Mouse (Mus musculus) hindbrain, embryonic 10.5 days (tissue): Measurements from ENCODE around the gene Dennd2c. TPM values are rescaled to one million over a fixed set of nuclear protein-coding genes. Genes with fewer than 3 reads are reported as not detected.
"Not testable (repeated sequence)": the region's sequence is repeated elsewhere in the genome, so short reads cannot be mapped to it uniquely, and the experiment has no call there.

Experiments used
- DNase-seq: peaks from one replicate; pipeline ENCODE4 v3.0.0-alpha.2; 2017; ENCODE audit warnings: low spot score
- H3K27ac ChIP-seq: fragments of 300-500 bp; sonication (generic); 2 replicates; pipeline ENCODE4 v1.5.1; 2016; ENCODE audit warnings: mild to moderate bottlenecking, moderate library complexity
- H3K27me3 ChIP-seq: fragments of 300-500 bp; sonication (generic); 2 replicates; pipeline ENCODE4 v1.6.1; 2016; ENCODE audit warnings: mild to moderate bottlenecking; ENCODE audit not compliant: poor library complexity, insufficient read depth, severe bottlenecking
- H3K36me3 ChIP-seq: fragments of 300-500 bp; sonication (generic); 2 replicates; pipeline ENCODE4 v1.6.1; 2016; ENCODE audit warnings: mild to moderate bottlenecking, moderate library complexity
- H3K4me1 ChIP-seq: fragments of 300-500 bp; sonication (generic); replicated peaks from 2 replicates; pipeline ENCODE4 v1.6.1; 2016; ENCODE audit warnings: mild to moderate bottlenecking
- H3K4me3 ChIP-seq: fragments of 300-500 bp; sonication (generic); 2 replicates; pipeline ENCODE4 v1.5.1; 2016; ENCODE audit warnings: mild to moderate bottlenecking, moderate library complexity
- H3K9me3 ChIP-seq: fragments of 300-500 bp; sonication (generic); 2 replicates; pipeline ENCODE4 v1.6.1; 2016; ENCODE audit warnings: mild to moderate bottlenecking, moderate library complexity
- WGBS: fragments of 180-500 bp; shearing (Covaris S2); methylation state at CpG from one replicate; pipeline ENCODE4 v1.1.7; 2016; 5-methylcytosine and 5-hydroxymethylcytosine counted together
- polyA plus RNA-seq: library from polyadenylated mRNA; unstranded; fragments of >200 nt; fragmentation: Nextera tagmentation; extraction: Ambion mirVana; gene quantifications from 2 replicates; pipeline ENCODE4 v1.2.1, GENCODE M21; 2016

The Dennd2c gene
- polyA plus RNA-seq, 1 experiment from 2014 or later, result 1.7 TPM

DNA sequence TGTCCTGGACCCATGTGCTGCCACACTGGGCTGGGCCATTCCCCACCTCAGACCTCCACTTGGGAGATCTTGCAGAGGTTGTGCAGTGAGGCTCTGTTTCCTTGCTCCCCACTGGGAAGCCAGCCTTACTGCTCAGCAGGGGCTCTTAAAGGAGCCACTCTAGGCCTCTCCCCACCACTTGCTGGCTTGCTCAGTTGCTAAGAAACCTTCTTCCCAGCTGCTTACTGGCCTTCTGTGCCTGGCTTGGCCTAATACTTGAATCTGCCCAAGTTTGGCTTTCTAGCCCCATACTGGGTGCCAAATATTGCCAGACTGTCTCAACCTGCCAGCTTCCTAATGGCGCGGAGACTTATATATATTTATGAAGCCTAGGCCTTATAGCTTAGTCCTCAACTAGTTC lies 86.5 kb downstream of the Dennd2c start:
- H3K36me3 ChIP-seq, result no peaks in the 10 kb centered on the region
- 94% methylated on average over 2 of the region's 2 CpGs for WGBS
- peaks cover 4% of the 10 kb centered on the region; the same call in 1 of the 2 replicates for H3K9me3 ChIP-seq
- no peak overlapping the region for H3K4me3 ChIP-seq
- no peak for DNase-seq
- H3K27me3 ChIP-seq, result no peaks in the 10 kb centered on the region
- peaks cover 6% of the 10 kb centered on the region for H3K4me1 ChIP-seq
- no peak overlapping the region for H3K27ac ChIP-seq

- peaks cover 6% of the 10 kb centered on the region for H3K4me1 ChIP-seq
- no peak overlapping the region for H3K27ac ChIP-seq
- no peaks in the 10 kb centered on the region for H3K36me3 ChIP-seq
- no peak overlapping the region for H3K4me3 ChIP-seq
- H3K27me3 ChIP-seq, result no peaks in the 10 kb centered on the region
- peaks cover 4% of the 10 kb centered on the region; the same call in 1 of the 2 replicates for H3K9me3 ChIP-seq
- no peak for DNase-seq
- 96% methylated on average over 4 of the region's 4 CpGs for WGBS
These were observed 89.8 kb downstream of the Dennd2c start for GRCm38 (mm10) chr3:103192161-103192560.

- Histone ChIP-seq H3K4me3 (no peak overlapping the region), H3K4me1 (peaks cover 6% of the 10 kb centered on the region), H3K27me3 (no peaks in the 10 kb centered on the region), H3K36me3 (no peaks in the 10 kb centered on the region), H3K9me3 (peaks cover 4% of the 10 kb centered on the region; the same call in 1 of the 2 replicates), H3K27ac (no peak overlapping the region)
- no peak for DNase-seq
- 86% methylated on average over 1 of the region's 1 CpGs for WGBS
These were observed 90.8 kb downstream of the Dennd2c start for GRCm38 (mm10) chr3:103193186-103193585.

DNA sequence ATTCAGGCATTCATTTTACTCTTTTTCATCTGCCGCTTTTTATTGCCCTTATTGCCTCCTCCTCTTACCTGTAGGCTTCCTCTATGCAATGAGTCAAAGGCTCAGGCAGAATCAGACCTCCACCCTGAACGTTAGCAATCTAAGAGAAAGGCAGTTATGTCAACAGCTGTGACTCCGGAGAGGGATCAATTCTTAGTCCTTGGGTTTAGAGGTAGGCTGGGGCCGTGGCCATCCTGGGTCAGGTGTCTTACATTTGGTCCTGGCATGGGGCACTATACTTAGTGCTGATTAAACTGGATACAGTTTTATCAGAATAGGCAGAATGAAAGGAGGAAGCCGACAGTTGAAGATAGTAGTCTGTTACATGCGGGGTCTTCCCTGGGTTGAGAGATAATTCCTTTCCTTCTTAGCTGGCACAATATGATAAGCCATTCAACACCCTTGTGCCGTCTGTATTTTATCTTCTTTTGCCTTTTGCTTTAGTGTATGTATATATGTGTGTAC lies 94.0 kb downstream of the Dennd2c start:
- no peak for DNase-seq
- H3K27me3 ChIP-seq, result no peaks in the 10 kb centered on the region
- H3K9me3 ChIP-seq, result peaks cover 3% of the 10 kb centered on the region; the same call in 1 of the 2 replicates
- 86% methylated on average over 7 of the region's 7 CpGs for WGBS
- no peak overlapping the region for H3K27ac ChIP-seq
- no peaks in the 10 kb centered on the region for H3K4me1 ChIP-seq
- H3K4me3 ChIP-seq, result no peak overlapping the region
- H3K36me3 ChIP-seq, result no peaks in the 10 kb centered on the region

DNA sequence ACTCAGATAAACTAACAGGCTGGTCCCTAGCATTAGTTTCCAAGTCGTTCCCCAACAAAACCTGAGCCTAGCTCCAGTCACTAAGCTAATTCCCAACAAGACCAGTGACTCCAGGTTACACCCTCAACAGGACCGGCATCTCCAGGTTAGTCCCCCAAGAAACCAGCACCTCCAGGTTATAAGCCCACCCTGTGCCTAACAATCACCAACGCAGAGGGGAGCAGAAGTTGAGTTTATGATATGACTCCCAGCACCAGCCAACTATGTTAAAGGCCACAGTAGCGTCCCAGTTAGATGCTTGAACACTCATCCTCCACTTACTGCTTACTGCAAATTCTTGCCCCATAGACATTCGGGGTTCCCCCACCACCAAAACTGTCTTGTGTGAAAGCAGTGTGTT lies 97.0 kb downstream of the Dennd2c start:
- no peaks in the 10 kb centered on the region for H3K27me3 ChIP-seq
- 91% methylated on average over 5 of the region's 5 CpGs for WGBS
- H3K36me3 ChIP-seq, result no peaks in the 10 kb centered on the region
- no peak overlapping the region for H3K4me3 ChIP-seq
- no peak for DNase-seq
- H3K27ac ChIP-seq, result no peak overlapping the region
- no peaks in the 10 kb centered on the region for H3K4me1 ChIP-seq
- no peaks in the 10 kb centered on the region for H3K9me3 ChIP-seq

- 93% methylated on average over 7 of the region's 7 CpGs for WGBS
These were observed 98.7 kb downstream of the Dennd2c start for GRCm38 (mm10) chr3:103201105-103201504.

GRCm38 (mm10) chr3:103203554-103203953 lies 101.2 kb downstream of the Dennd2c start:
- Histone ChIP-seq H3K4me1 (no peaks in the 10 kb centered on the region), H3K27me3 (no peaks in the 10 kb centered on the region), H3K9me3 (no peaks in the 10 kb centered on the region), H3K27ac (no peak overlapping the region), H3K4me3 (no peak overlapping the region), H3K36me3 (no peaks in the 10 kb centered on the region)
- DNase-seq, result no peak
- 94% methylated on average over 1 of the region's 1 CpGs for WGBS

More at GRCm38 (mm10) chr3:103201105-103201504, 98.7 kb downstream of the Dennd2c start:
- not testable (repeated sequence) for H3K9me3 ChIP-seq, H3K36me3 ChIP-seq, DNase-seq, H3K27me3 ChIP-seq, H3K4me1 ChIP-seq, H3K27ac ChIP-seq, H3K4me3 ChIP-seq

GRCm38 (mm10) chr3:103204445-103204844 lies 102.0 kb downstream of the Dennd2c start:
- WGBS, result 94% methylated on average over 3 of the region's 3 CpGs
- Histone ChIP-seq H3K27ac (no peak overlapping the region), H3K36me3 (no peaks in the 10 kb centered on the region), H3K9me3 (no peaks in the 10 kb centered on the region), H3K4me1 (no peaks in the 10 kb centered on the region), H3K27me3 (no peaks in the 10 kb centered on the region), H3K4me3 (no peak overlapping the region)
- no peak for DNase-seq

DNA sequence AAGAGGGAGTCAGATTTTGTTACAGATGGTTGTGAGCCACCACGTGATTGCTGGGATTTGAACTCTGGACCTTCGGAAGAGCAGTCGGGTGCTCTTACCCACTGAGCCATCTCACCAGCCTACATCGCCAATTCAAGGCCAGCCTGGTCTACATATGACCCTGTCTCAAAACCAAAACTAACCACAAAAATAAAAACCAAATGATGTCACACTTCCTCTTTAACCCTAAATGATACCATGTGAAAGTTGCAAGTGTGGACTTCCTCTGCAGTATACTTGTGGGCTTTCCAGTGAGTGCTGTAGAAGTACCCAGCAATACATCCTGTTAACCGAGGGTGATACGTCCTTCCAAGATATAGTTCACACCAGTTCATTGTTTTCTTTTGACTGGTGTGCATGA lies 104.0 kb downstream of the Dennd2c start:
- Histone ChIP-seq H3K27ac (no peak overlapping the region), H3K4me1 (no peaks in the 10 kb centered on the region), H3K27me3 (no peaks in the 10 kb centered on the region), H3K9me3 (no peaks in the 10 kb centered on the region), H3K36me3 (no peaks in the 10 kb centered on the region), H3K4me3 (no peak overlapping the region)
- 94% methylated on average over 6 of the region's 6 CpGs for WGBS
- DNase-seq, result no peak

GRCm38 (mm10) chr3:103207749-103208148 lies 105.3 kb downstream of the Dennd2c start:
- Histone ChIP-seq H3K27me3 (no peaks in the 10 kb centered on the region), H3K9me3 (no peaks in the 10 kb centered on the region), H3K27ac (no peak overlapping the region), H3K36me3 (no peaks in the 10 kb centered on the region), H3K4me1 (no peaks in the 10 kb centered on the region), H3K4me3 (no peak overlapping the region)
- DNase-seq, result no peak
- WGBS, result 35% methylated on average over 5 of the region's 5 CpGs

DNA sequence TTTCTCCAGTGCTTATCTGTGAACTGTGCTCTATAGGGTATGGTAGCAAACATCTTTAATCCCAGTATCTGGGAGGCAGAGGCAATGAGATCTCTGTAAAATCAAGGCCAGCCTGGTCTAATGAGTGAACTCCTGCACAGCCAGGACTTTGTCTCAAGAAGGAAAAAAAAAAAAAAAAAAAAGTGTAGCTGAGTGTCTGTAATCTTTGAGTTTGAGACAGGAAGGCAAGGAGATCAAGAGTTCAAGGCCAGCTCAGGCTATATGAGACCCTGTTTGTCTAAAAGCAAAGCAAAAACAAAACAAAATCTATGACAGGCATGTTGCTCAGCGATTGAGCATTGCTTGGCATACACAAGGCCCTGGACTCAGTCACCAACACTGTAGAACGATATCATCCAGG lies 105.8 kb downstream of the Dennd2c start:
- whole genome bisulfite sequencing, result 75% methylated on average over 2 of the region's 2 CpGs
- Histone ChIP-seq H3K27me3 (no peaks in the 10 kb centered on the region), H3K9me3 (no peaks in the 10 kb centered on the region), H3K27ac (no peak overlapping the region), H3K36me3 (no peaks in the 10 kb centered on the region), H3K4me1 (no peaks in the 10 kb centered on the region), H3K4me3 (no peak overlapping the region)
- no peak for DNase-seq

DNA sequence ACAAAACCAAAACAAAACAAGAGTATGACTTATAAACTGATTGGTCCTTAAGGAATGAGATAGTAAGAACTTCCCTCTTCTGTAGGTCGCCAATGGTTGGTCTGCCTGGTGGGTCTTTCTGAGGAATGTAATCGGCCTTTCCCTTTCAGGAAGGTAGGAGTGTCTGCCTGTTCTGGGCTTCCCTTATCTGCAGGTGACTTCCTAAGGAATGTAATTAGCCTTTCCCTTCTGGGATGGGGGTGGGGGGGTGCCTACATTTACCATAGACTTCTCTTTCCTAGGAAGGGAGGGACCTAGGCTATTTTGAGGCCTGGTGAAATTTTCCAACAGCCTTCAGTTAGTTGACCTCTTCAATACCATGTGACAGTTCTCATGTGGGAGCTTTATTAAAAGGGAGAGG lies 108.7 kb downstream of the Dennd2c start:
- no peaks in the 10 kb centered on the region for H3K27me3 ChIP-seq
- no peaks in the 10 kb centered on the region for H3K36me3 ChIP-seq
- no peak overlapping the region for H3K4me3 ChIP-seq
- DNase-seq, result no peak
- H3K4me1 ChIP-seq, result no peaks in the 10 kb centered on the region
- 85% methylated on average over 2 of the region's 2 CpGs for WGBS
- H3K9me3 ChIP-seq, result no peaks in the 10 kb centered on the region
- no peak overlapping the region for H3K27ac ChIP-seq

- Histone ChIP-seq H3K4me1 (no peaks in the 10 kb centered on the region), H3K4me3 (no peak overlapping the region), H3K27ac (no peak overlapping the region), H3K36me3 (no peaks in the 10 kb centered on the region), H3K9me3 (no peaks in the 10 kb centered on the region), H3K27me3 (no peaks in the 10 kb centered on the region)
- WGBS, result 84% methylated on average over 1 of the region's 1 CpGs
- DNase-seq, result no peak
These were observed 109.7 kb downstream of the Dennd2c start for GRCm38 (mm10) chr3:103212142-103212541.

- H3K4me1 ChIP-seq, result no peaks in the 10 kb centered on the region
- H3K27me3 ChIP-seq, result no peaks in the 10 kb centered on the region
- H3K27ac ChIP-seq, result no peak overlapping the region
- no peak for DNase-seq
- no peak overlapping the region for H3K4me3 ChIP-seq
- no peaks in the 10 kb centered on the region for H3K36me3 ChIP-seq
- WGBS, result 72% methylated on average over 5 of the region's 5 CpGs
- no peaks in the 10 kb centered on the region for H3K9me3 ChIP-seq
These were observed 111.1 kb downstream of the Dennd2c start for GRCm38 (mm10) chr3:103213537-103213936.
